Mouse (Mus musculus) neural tube, embryonic 15.5 days (tissue): ENCODE measurements around the gene Capza1. TPM values are rescaled to one million over a fixed set of nuclear protein-coding genes. Genes with fewer than 3 reads are reported as not detected.

Experiments used
- ATAC-seq: fragments of 200-750 bp; cut with Nextera tagmentation; 2 replicates; pipeline ENCODE4 v1.8.0; 2017; ENCODE audit warnings: mild to moderate bottlenecking, moderate TSS enrichment, moderate library complexity; ENCODE audit not compliant: low FRiP score
- H3K27ac ChIP-seq: fragments of 300-500 bp; sonication (generic); replicated peaks from 2 replicates; pipeline ENCODE4 v1.5.1; 2015; ENCODE audit warnings: mild to moderate bottlenecking, inconsistent platforms
- H3K27me3 ChIP-seq: fragments of 300-500 bp; sonication (generic); replicated peaks from 2 replicates; pipeline ENCODE4 v1.6.1; 2015; ENCODE audit warnings: inconsistent platforms
- H3K36me3 ChIP-seq: fragments of 300-500 bp; sonication (generic); 2 replicates; pipeline ENCODE4 v1.6.1; 2015; ENCODE audit warnings: inconsistent platforms
- H3K4me1 ChIP-seq: fragments of 300-500 bp; sonication (generic); 2 replicates; pipeline ENCODE4 v1.6.1; 2015; ENCODE audit warnings: inconsistent platforms
- H3K4me2 ChIP-seq: fragments of 300-500 bp; sonication (generic); 2 replicates; pipeline ENCODE4 v1.6.1; 2015; ENCODE audit warnings: inconsistent platforms, mild to moderate bottlenecking, moderate library complexity
- H3K4me3 ChIP-seq: fragments of 300-500 bp; sonication (generic); replicated peaks from 2 replicates; pipeline ENCODE4 v1.5.1; 2015; ENCODE audit warnings: mild to moderate bottlenecking, inconsistent platforms
- H3K9ac ChIP-seq: fragments of 300-500 bp; sonication (generic); replicated peaks from 2 replicates; pipeline ENCODE4 v1.6.1; 2015; ENCODE audit warnings: mild to moderate bottlenecking, inconsistent platforms
- H3K9me3 ChIP-seq: fragments of 300-500 bp; sonication (generic); replicated peaks from 2 replicates; pipeline ENCODE4 v1.6.1; 2016; ENCODE audit warnings: inconsistent platforms
- WGBS: fragments of 180-500 bp; shearing (Covaris S2); methylation state at CpG from one replicate; pipeline ENCODE4 v1.1.7; 2015; ENCODE audit warnings: mixed read lengths; 5-methylcytosine and 5-hydroxymethylcytosine counted together
- polyA plus RNA-seq: library from polyadenylated mRNA; unstranded; fragments of >200 nt; fragmentation: Nextera tagmentation; extraction: Ambion mirVana; gene quantifications from 2 replicates; pipeline ENCODE4 v1.2.1, GENCODE M21; 2015

Capza1 gene
- polyA plus RNA-seq, 1 experiment from 2014 or later: 144 TPM

DNA sequence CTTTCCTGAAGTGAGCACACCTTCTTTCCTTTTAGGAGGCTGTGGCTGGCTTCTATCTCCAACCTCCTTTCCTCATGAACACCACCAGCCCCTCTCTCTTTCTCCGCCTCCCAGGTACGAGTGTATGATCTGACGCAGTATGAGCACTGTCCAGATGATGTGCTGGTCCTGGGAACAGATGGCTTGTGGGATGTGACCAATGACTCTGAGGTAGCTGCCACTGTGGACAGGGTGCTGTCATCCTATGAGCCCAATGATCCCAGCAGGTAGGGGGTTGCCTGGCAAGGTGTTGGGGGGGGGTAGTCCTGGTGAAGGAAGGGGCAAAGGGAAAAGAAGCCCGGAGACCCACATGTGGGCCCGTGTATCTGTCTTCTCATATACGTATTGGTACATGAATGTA, 79.0 kb downstream of the Capza1 start:
- 95% methylated on average over 6 of the region's 6 CpGs for WGBS
- Histone ChIP-seq H3K27ac (no peak overlapping the region), H3K4me3 (no peak overlapping the region), H3K4me1 (peaks cover 35% of the 10 kb centered on the region), H3K9me3 (no peaks in the 10 kb centered on the region), H3K9ac (no peak overlapping the region), H3K4me2 (no peak overlapping the region), H3K27me3 (peaks cover 78% of the 10 kb centered on the region), H3K36me3 (no peaks in the 10 kb centered on the region)
- ATAC-seq: no peak

DNA sequence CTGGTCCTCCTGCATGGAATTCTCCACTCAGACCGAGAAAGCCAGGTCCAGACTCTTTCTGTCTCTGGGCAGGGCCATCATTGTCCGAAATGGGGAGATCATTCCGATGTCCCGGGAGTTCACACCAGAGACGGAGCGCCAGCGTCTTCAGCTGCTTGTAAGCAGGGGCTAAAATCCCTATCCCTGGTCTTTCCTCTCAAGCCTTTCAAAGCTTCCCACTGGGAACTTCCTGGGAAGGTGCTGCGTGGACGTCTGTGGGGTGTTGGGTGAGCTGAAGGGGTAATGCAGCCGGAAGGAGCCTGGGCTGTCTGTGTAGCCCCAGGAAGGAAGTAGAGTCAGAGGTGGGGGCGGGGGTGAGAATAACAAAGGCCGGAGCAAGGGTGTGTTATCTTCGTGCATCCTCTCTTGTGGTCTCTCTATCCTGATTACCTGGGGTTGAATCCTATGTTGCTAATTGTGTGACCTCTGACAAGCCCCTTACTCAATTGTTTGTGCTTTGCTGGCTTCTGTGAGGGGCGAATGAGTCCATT, 80.3 kb downstream of the Capza1 start:
- 41% methylated on average over 14 of the region's 14 CpGs for WGBS
- Histone ChIP-seq H3K9ac (no peak overlapping the region), H3K4me2 (no peak overlapping the region), H3K36me3 (no peaks in the 10 kb centered on the region), H3K27me3 (peaks cover 82% of the 10 kb centered on the region), H3K4me1 (peaks cover 31% of the 10 kb centered on the region), H3K4me3 (no peak overlapping the region), H3K9me3 (no peaks in the 10 kb centered on the region), H3K27ac (no peak overlapping the region)
- no peak for ATAC-seq

DNA sequence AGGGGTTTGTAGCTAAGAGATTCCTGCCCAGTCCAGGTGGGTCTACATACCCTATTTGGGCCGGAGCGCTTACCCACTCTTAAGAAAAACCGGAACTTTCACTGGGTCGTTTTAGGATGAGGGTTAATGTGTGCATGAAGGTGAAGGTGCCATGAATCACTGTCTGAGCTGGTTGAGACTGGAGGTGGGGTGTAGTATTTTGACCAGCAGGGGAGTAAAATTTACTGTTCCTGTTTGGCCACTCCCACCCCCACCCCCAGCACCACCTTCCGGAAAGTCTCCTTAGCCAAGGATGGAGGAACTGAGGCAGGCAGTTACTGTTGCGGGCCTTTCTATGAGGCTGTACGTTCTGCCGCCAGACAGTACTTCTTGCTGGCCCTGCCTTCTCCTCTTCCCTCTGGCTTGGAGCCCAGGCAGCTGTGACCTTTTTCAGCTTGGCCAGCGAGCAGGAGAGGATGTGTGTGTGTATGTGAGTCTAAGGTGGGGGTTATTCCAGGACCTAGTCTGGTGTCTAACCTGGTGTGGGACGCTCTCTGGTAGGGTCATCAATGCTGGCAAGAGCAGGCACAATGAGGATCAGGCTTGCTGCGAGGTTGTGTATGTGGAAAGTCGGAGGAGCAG, 82.1 kb downstream of the Capza1 start:
- H3K36me3 ChIP-seq: no peaks in the 10 kb centered on the region
- 16% methylated on average over 12 of the region's 12 CpGs for WGBS
- peak overlapping the region; percentile 86 for H3K4me2 ChIP-seq
- no peak for ATAC-seq
- peaks cover 90% of the 10 kb centered on the region for H3K27me3 ChIP-seq
- H3K9ac ChIP-seq: no peak overlapping the region
- H3K9me3 ChIP-seq: no peaks in the 10 kb centered on the region
- H3K4me3 ChIP-seq: peak overlapping the region; percentile 42; the same call in 1 of the 2 replicates
- no peak overlapping the region for H3K27ac ChIP-seq
- peaks cover 25% of the 10 kb centered on the region for H3K4me1 ChIP-seq

DNA sequence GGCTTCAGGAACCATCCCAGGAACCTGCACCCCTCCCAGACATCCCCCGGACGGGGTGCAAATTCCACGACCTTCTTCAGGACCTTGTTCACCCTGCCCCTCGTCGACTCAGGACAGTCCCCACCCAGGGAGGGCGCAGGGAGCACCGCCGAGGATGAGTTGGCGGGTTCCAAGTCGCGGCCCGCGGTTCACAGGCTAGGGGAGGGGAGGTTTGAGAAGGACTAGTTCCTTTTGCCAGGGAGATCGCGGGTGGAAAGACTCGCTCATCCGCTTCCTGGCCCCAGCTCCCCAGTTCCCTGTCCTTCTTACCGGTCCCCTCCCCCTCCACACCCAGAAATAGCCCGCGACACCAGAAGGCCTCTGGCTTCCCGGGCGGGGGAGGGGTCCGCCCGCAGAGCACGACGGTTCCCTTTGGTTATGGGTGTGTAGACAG, 82.8 kb downstream of the Capza1 start, which contains the start of gene Fam19a3:
TSS of gene Fam19a3 (minus strand) at position 370 of the 433 bp plus-strand sequence.
- no peak for ATAC-seq
- Histone ChIP-seq H3K4me3 (peak within 1 kb of the TSS; percentile 42), H3K4me2 (peak within 1 kb of the TSS; percentile 86), H3K9me3 (no peaks in the 10 kb centered on the region), H3K27ac (no peak within 1 kb of the TSS), H3K9ac (peak within 1 kb of the TSS; percentile 38; the same call in 1 of the 2 replicates), H3K27me3 (peaks cover 95% of the 10 kb centered on the region), H3K4me1 (peaks cover 27% of the 10 kb centered on the region), H3K36me3 (no peaks in the 10 kb centered on the region)
- WGBS: under 1% methylated on average over 26 of the region's 26 CpGs

DNA sequence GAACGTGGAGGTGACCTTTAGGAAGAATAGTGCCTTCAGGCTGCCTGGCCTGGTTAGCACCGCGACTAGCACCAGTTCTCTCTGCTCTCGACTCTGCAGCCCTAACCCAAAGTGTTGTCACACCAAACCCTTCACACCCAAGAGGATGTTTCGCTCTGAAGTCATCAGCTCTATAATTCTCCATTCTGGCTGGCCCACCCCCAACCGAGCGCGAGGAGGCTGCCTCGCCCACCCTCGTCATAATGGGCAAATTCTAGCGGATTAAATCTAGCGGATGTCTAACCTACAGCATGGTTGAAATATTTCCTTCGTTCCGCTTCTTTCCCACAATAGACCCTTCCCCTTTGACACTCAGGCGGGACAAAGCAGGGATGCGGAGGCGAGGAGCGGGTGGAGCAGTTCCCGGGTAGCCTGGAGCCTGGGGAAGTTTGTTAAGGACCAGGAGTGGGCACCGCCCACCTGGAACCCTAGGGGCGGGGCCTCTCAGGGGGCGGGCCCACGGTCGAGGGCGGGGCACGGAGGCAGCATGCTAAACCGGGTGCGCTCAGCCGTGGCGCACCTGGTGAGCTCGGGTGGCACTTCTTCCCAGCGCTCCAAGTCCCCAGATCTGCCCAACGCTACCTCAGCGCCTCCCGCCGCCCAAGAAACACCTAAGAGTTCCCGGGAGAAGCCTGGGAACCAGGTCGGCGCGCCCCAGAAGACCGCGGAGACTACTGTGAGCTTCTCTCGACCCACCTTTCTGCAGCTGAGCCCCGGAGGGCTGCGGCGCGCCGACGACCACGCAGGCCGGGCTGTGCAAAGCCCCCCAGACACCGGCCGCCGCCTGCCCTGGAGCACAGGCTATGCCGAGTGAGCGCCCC, 83.5 kb downstream of the Capza1 start, which contains the start of gene Ppm1j:
TSS of gene Ppm1j (plus strand) at position 496 of the 860 bp plus-strand sequence.
- H3K36me3 ChIP-seq: no peaks in the 10 kb centered on the region
- peak within 1 kb of the TSS; percentile 38; the same call in 1 of the 2 replicates for H3K9ac ChIP-seq
- ATAC-seq: peak; percentile 54
- WGBS: under 1% methylated on average over 55 of the region's 56 CpGs
- no peaks in the 10 kb centered on the region for H3K9me3 ChIP-seq
- peaks cover 27% of the 10 kb centered on the region for H3K4me1 ChIP-seq
- peaks cover 99% of the 10 kb centered on the region for H3K27me3 ChIP-seq
- H3K4me3 ChIP-seq: peak within 1 kb of the TSS; percentile 42
- H3K27ac ChIP-seq: no peak within 1 kb of the TSS
- peak within 1 kb of the TSS; percentile 86 for H3K4me2 ChIP-seq

DNA sequence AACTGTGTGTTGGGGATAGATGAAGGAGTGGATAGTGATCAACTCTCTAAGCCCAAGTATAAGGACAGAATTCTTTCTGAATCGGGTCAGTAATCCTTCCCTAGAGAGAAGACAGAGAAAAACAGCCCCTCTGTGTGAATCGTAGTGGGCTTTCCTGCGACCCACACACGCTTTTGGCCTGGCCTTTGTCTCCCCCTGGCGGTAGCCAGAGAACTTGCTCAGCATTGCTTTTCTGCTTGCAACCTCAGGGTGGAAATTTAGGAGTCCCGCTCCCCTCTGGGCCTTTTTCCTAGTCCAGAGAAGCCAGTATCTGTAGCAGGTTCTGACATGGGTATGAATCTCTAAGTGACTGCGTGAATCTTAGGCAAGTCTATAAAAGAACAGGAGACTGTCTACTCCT, 84.4 kb downstream of the Capza1 start:
- no peak overlapping the region for H3K4me2 ChIP-seq
- no peaks in the 10 kb centered on the region for H3K9me3 ChIP-seq
- H3K4me3 ChIP-seq: no peak overlapping the region
- peaks cover 94% of the 10 kb centered on the region for H3K27me3 ChIP-seq
- no peak overlapping the region for H3K27ac ChIP-seq
- peaks cover 27% of the 10 kb centered on the region for H3K4me1 ChIP-seq
- H3K36me3 ChIP-seq: no peaks in the 10 kb centered on the region
- H3K9ac ChIP-seq: no peak overlapping the region
- ATAC-seq: no peak
- 1% methylated on average over 7 of the region's 7 CpGs for WGBS

DNA sequence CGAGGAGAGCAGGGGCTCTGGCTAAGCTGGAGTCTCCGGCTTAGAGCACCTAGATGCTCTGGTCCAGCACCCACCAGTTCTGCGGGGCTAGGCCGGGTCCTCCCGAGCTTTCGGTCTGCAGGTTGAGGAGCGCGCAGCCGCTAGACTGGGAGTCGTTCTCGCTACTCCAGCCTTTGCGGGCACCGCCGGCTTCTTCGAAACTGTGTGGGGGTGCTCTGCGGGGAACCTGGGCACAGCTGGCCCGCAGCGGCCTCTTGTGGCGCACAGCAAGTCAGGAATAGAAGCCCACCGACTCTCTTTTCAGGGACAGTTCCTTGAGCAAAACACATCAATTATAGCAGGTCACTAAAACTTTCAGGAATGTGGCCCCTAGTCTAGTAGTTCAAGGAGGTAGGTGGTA, 87.0 kb downstream of the Capza1 start:
- H3K9ac ChIP-seq: no peak overlapping the region
- no peak overlapping the region for H3K27ac ChIP-seq
- H3K9me3 ChIP-seq: no peaks in the 10 kb centered on the region
- peaks cover 25% of the 10 kb centered on the region for H3K4me1 ChIP-seq
- 0 out of 2 replicates have a peak, but pooled peaks have one; percentile 19 for ATAC-seq
- H3K4me3 ChIP-seq: peak overlapping the region; percentile 36
- H3K27me3 ChIP-seq: peaks cover 68% of the 10 kb centered on the region
- H3K36me3 ChIP-seq: no peaks in the 10 kb centered on the region
- under 1% methylated on average over 20 of the region's 20 CpGs for WGBS
- H3K4me2 ChIP-seq: peak overlapping the region; percentile 66

DNA sequence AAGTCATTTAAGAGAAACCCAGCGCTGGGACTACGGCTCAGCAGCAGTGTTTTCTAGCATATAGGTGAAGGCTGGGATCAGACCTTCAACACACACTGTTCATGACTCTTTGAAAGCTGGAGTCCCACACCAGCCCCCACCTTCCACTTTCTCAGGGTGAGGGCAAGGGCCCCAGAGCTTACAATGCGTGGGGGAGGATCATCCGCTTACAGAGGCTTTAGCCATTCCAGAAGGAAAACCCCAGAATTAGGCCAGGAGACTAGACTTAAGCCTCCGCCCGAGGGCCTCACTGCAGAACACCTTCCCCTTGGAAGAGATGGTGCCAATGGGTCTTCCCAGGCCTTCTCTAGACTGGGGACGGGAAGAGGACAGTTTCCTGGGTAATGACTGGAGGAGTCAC, 91.0 kb downstream of the Capza1 start:
- H3K27ac ChIP-seq: no peak overlapping the region
- 75% methylated on average over 7 of the region's 7 CpGs for WGBS
- no peaks in the 10 kb centered on the region for H3K9me3 ChIP-seq
- peaks cover 5% of the 10 kb centered on the region for H3K4me1 ChIP-seq
- H3K4me3 ChIP-seq: no peak overlapping the region
- no peak for ATAC-seq
- H3K9ac ChIP-seq: no peak overlapping the region
- H3K36me3 ChIP-seq: no peaks in the 10 kb centered on the region
- peaks cover 28% of the 10 kb centered on the region for H3K27me3 ChIP-seq
- H3K4me2 ChIP-seq: no peak overlapping the region

Other genes starting within 250 kb of the Capza1 start
- gene Slc16a1, start 225.8 kb downstream of the Capza1 start, polyA plus RNA-seq: 10.5 and 16.8 TPM in 2 replicates
- gene Ppm1j, start 83.4 kb downstream of the Capza1 start, polyA plus RNA-seq: 2.3 and 2.8 TPM in 2 replicates
- 0.09 and 0.17 TPM in 2 replicates for gene Fam19a3, start 82.7 kb downstream of the Capza1 start, polyA plus RNA-seq
- 74.6 and 85.4 TPM in 2 replicates for gene Rhoc, start 76.1 kb downstream of the Capza1 start, polyA plus RNA-seq
- 11.9 and 24.5 TPM in 2 replicates for gene Mov10, start 45.9 kb downstream of the Capza1 start, polyA plus RNA-seq
- gene St7l, start 500 bp downstream of the Capza1 start, polyA plus RNA-seq: 33.6 and 34.6 TPM in 2 replicates
- gene Wnt2b, start 97.4 kb upstream of the Capza1 start, polyA plus RNA-seq: 0.78 and 0.88 TPM in 2 replicates
- 35.8 and 38.8 TPM in 2 replicates for gene Cttnbp2nl, start 188.6 kb upstream of the Capza1 start, polyA plus RNA-seq
- not detected in 2 replicates for gene 4930564D02Rik, start 202.3 kb upstream of the Capza1 start, polyA plus RNA-seq